Mouse (Mus musculus) skeletal muscle tissue, postnatal 0 days (tissue): ENCODE measurements around the gene Ang2. TPM values are rescaled to one million over a fixed set of nuclear protein-coding genes. Genes with fewer than 3 reads are reported as not detected.

Source experiments
- polyA plus RNA-seq: library from polyadenylated mRNA; unstranded; fragments of >200 nt; fragmentation: Nextera tagmentation; extraction: Ambion mirVana; gene quantifications from 2 replicates; pipeline ENCODE4 v1.2.1, GENCODE M21; 2015

Ang2 gene
- polyA plus RNA-seq = not detected in 2 replicates

DNA sequence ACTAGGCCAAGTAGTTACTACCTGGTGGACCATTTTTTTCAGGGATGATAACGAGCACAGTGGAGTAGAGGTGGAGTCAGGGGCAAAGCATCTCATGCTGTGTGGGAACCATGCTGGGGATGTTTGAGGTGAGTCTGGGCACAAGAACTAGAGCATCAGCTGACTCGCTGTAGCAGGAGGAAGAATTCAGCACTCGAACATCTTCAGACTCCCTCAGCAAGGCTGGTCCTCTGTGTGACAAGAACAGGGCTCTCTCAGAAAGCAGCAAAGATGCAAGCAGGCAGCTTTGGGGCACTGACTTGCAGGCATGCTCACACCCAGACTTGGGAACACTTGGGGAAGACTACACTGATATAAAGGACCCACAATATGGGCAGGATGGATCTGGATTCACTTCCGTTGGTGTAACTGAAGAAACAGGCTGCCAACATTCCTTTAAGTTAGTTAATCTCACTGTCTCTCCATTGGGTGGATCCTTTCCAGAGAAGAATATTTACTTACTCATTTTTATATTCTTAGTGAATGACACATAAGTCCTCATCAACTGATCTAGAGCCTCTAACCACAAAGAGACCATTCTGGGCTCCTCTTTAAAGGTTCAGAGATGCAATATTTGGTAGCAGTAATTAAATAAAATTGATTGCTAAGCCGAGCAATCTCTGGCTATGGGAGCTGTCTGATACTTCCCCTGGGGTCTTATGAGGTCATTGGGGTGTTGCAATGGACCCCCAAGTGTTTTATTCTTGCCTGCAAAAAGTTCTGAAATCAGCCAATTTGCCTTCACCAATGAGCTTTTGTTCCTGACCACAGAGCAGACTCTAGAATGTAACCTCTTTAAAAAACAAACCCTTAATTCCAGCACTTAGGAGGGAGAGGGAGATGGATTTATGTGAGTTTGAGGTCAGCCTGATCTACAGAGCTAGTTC, at the start of gene Ang2:
Gene Ang2 (minus strand): TSS at position 51 of the 926 bp plus-strand sequence.

DNA sequence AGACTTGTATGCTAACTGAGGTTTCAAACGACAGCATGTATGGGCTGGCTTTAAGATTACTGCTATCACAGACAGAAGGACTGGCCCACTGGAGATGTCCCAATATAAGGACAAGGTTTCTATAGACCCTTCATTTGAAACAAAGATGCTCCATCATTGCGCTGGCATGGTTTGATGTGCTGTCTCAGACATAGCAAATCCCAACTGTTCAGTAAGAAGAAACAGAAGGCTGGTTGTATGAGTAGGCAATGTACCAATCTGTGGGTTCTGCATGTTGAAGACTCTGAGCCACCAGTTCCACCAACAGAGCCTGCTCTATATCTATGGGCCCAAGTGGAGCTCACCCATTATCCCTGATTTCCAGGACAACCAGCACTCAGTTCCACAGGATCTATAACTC, 4.2 kb upstream of the Ang2 start, which contains the start of gene Ear14:
Gene Ear14 (plus strand): TSS at position 277 of the 400 bp plus-strand sequence.

DNA sequence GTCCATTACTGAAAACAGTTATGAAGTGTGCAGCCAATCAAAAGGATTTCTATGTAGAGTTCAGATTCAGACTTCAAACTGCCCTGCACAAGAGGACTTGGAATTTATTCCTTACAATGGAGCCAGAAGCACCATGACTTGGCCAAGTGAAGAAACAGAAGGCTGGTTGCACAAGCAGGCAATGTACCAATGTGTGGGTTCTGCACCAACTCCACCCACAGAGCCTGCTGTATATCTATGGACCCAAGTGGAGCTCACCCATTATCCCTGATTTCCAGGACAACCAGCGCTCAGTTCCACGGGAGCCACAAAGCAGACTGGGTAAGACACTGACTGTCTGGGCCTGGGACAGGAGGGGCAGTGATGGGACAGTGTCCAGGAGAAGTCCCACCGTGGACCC, 37.0 kb downstream of the Ang2 start, which contains the start of gene Rnase2b:
Gene Rnase2b (plus strand): TSS at position 285 of the 400 bp plus-strand sequence.

DNA sequence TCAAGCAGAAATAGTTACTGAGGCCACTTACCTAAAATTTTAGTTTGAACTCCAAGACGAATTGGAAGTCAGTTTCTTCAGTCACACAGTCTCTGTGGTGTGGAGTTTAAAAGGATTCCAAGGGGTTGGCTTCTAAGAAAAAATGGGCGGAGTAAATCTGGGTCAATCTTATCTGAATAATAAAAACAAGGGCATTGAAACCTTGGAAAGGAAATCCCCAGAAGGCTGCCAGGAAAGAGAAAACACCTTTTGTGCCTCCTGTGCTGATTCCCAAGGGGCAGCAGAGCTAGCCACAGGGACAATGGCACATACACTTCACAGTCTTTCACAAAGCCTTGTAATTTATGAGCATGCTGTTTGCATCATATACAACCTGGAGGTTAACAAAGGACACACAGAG, 52.3 kb downstream of the Ang2 start, which contains the start of gene Rnase1:
Gene Rnase1 (minus strand): TSS at position 101 of the 400 bp plus-strand sequence.

Other genes with a start within 250 kb of the Ang2 start
- 0.85 TPM in 1 of 2 replicates, not detected in the other for gene Pnp2, start 243.2 kb downstream of the Ang2 start, polyA plus RNA-seq
- 0.37 and 0.39 TPM in 2 replicates for gene Rnase10, start 191.4 kb downstream of the Ang2 start, polyA plus RNA-seq
- gene Rnase9, start 157.3 kb downstream of the Ang2 start, polyA plus RNA-seq = not detected in 2 replicates
- gene Rnase11, start 149.0 kb downstream of the Ang2 start, polyA plus RNA-seq = not detected in 2 replicates
- 0.31 TPM in 1 of 2 replicates, not detected in the other for gene Rnase12, start 141.5 kb downstream of the Ang2 start, polyA plus RNA-seq
- not detected in 2 replicates for gene Olfr750, start 124.7 kb downstream of the Ang2 start, polyA plus RNA-seq
- 57.8 and 74.4 TPM in 2 replicates for gene Rnase4, start 108.1 kb downstream of the Ang2 start, polyA plus RNA-seq
- 8.0 and 8.7 TPM in 2 replicates for gene Ang, start 108.0 kb downstream of the Ang2 start, polyA plus RNA-seq
- gene Eddm3b, start 84.7 kb downstream of the Ang2 start, polyA plus RNA-seq = not detected in 2 replicates
- 0.44 and 0.60 TPM in 2 replicates for gene Rnase6, start 75.2 kb downstream of the Ang2 start, polyA plus RNA-seq
- 2.5 TPM in 1 of 2 replicates, not detected in the other for gene Rnase1, start 52.4 kb downstream of the Ang2 start, polyA plus RNA-seq
- gene Rnase2b, start 36.9 kb downstream of the Ang2 start, polyA plus RNA-seq = not detected in 2 replicates
- gene Ear14, start 4.2 kb upstream of the Ang2 start, polyA plus RNA-seq = not detected in 2 replicates
- not detected in 2 replicates for gene Rnase2a, start 57.0 kb upstream of the Ang2 start, polyA plus RNA-seq
- not detected in 2 replicates for gene Gm7247, start 162.6 kb upstream of the Ang2 start, polyA plus RNA-seq
- gene Vmn2r88, start 211.7 kb upstream of the Ang2 start, polyA plus RNA-seq = not detected in 2 replicates